Mouse (Mus musculus): Measurements from ENCODE around the gene Dmtf1.

Dmtf1 gene

GRCm38 (mm10) chr5:9161456-9162041 is at the start of gene Dmtf1:
Dmtf1 (minus strand) TSS chr5:9161776.
- in situ Hi-C loops (cut with MboI, MseI), result loop anchor here in 1 of 2 experiments (5.0 to 25.0 kb wide), 2 partner anchors 106 to 1099 kb away; partner anchors contain the start of gene 9330182L06Rik

- in situ Hi-C loops (cut with MboI, MseI), result no loop called here
Observed at GRCm38 (mm10) chr5:9186467-9186866, 24.9 kb upstream of the Dmtf1 start.

GRCm38 (mm10) chr5:9173295-9173694 is 11.7 kb upstream of the Dmtf1 start:
- in situ Hi-C loops (cut with MboI, MseI), result loop anchor here (5.0 to 25.0 kb wide), 3 partner anchors 249 to 1111 kb away; no protein-coding TSS in a partner anchor

- in situ Hi-C loops (cut with MboI, MseI), result loop anchor here (5.0 to 25.0 kb wide), 3 partner anchors 253 to 1107 kb away; no protein-coding TSS in a partner anchor
Observed at GRCm38 (mm10) chr5:9169328-9170005, 7.9 kb upstream of the Dmtf1 start.

- in situ Hi-C loops (cut with MboI, MseI), result loop anchor here in 1 of 2 experiments (25.0 kb wide), 1 partner anchor 1104 kb away; no protein-coding TSS in a partner anchor
Observed at GRCm38 (mm10) chr5:9166366-9166765, 4.8 kb upstream of the Dmtf1 start.

GRCm38 (mm10) chr5:9165151-9165550 is 3.6 kb upstream of the Dmtf1 start:
- in situ Hi-C loops (cut with MboI, MseI), result loop anchor here in 1 of 2 experiments (25.0 kb wide), 1 partner anchor 1103 kb away; no protein-coding TSS in a partner anchor

- in situ Hi-C loops (cut with MboI, MseI), result loop anchor here in 1 of 2 experiments (5.0 to 25.0 kb wide), 2 partner anchors 104 to 1101 kb away; partner anchors contain the start of gene 9330182L06Rik
Observed at GRCm38 (mm10) chr5:9163411-9163810, 1.8 kb upstream of the Dmtf1 start.

GRCm38 (mm10) chr5:9162088-9162487 is 512 bp upstream of the Dmtf1 start:
- in situ Hi-C loops (cut with MboI, MseI), result loop anchor here in 1 of 2 experiments (5.0 to 25.0 kb wide), 2 partner anchors 105 to 1100 kb away; partner anchors contain the start of gene 9330182L06Rik

GRCm38 (mm10) chr5:9160831-9161455 is 633 bp downstream of the Dmtf1 start:
- in situ Hi-C loops (cut with MboI, MseI), result loop anchor here in 1 of 2 experiments (5.0 to 25.0 kb wide), 2 partner anchors 106 to 1099 kb away; partner anchors contain the start of gene 9330182L06Rik

- in situ Hi-C loops (cut with MboI, MseI), result loop anchor here in 1 of 2 experiments (25.0 kb wide), 1 partner anchor 1095 kb away; no protein-coding TSS in a partner anchor
Observed at GRCm38 (mm10) chr5:9157336-9157735, 4.2 kb downstream of the Dmtf1 start.

GRCm38 (mm10) chr5:9156746-9157145 is 4.8 kb downstream of the Dmtf1 start:
- in situ Hi-C loops (cut with MboI, MseI), result loop anchor here in 1 of 2 experiments (25.0 kb wide), 1 partner anchor 1094 kb away; no protein-coding TSS in a partner anchor

GRCm38 (mm10) chr5:9149273-9149850 is 12.2 kb downstream of the Dmtf1 start:
- in situ Hi-C loops (cut with MboI, MseI), result loop anchor here in 1 of 2 experiments (10.0 kb wide), 1 partner anchor 1085 kb away; no protein-coding TSS in a partner anchor

- in situ Hi-C loops (cut with MboI, MseI), result loop anchor here in 1 of 2 experiments (10.0 kb wide), 1 partner anchor 1078 kb away; no protein-coding TSS in a partner anchor
Observed at GRCm38 (mm10) chr5:9142376-9142775, 19.2 kb downstream of the Dmtf1 start.

- in situ Hi-C loops (cut with MboI, MseI), result loop anchor here in 1 of 2 experiments (10.0 kb wide), 1 partner anchor 1076 kb away; no protein-coding TSS in a partner anchor
Observed at GRCm38 (mm10) chr5:9140724-9141123, 20.9 kb downstream of the Dmtf1 start.

- in situ Hi-C loops (cut with MboI, MseI), result no loop called here
Observed at GRCm38 (mm10) chr5:9135588-9135987, 26.0 kb downstream of the Dmtf1 start.

GRCm38 (mm10) chr5:9131786-9132185 is 29.8 kb downstream of the Dmtf1 start:
- in situ Hi-C loops (cut with MboI, MseI), result no loop called here

GRCm38 (mm10) chr5:9128566-9128965 is 33.0 kb downstream of the Dmtf1 start:
- in situ Hi-C loops (cut with MboI, MseI), result no loop called here

- in situ Hi-C loops (cut with MboI, MseI), result no loop called here
Observed at GRCm38 (mm10) chr5:9124134-9124533, 37.4 kb downstream of the Dmtf1 start.

- in situ Hi-C loops (cut with MboI, MseI), result loop anchor here (5.0 kb wide), 3 partner anchors 167 to 697 kb away; no protein-coding TSS in a partner anchor
Observed at GRCm38 (mm10) chr5:9114162-9114561, 47.4 kb downstream of the Dmtf1 start.

GRCm38 (mm10) chr5:9111759-9112158 is 49.8 kb downstream of the Dmtf1 start:
- in situ Hi-C loops (cut with MboI, MseI), result loop anchor here (5.0 kb wide), 3 partner anchors 164 to 694 kb away; no protein-coding TSS in a partner anchor

GRCm38 (mm10) chr5:9111285-9111684 is 50.3 kb downstream of the Dmtf1 start:
- in situ Hi-C loops (cut with MboI, MseI), result loop anchor here (5.0 kb wide), 3 partner anchors 164 to 694 kb away; no protein-coding TSS in a partner anchor
